Mouse (Mus musculus) stomach, postnatal 0 days (tissue): ENCODE measurements around the gene Trank1.

ENCODE experiments used
- CTCF ChIP-seq: IDR thresholded peaks from 2 replicates; pipeline ENCODE4 v1.5.1; 2016; ENCODE audit warnings: antibody characterized with exemption, low read depth, mild to moderate bottlenecking, moderate library complexity
- EP300 ChIP-seq: optimal IDR thresholded peaks from 2 replicates; pipeline ENCODE3; 2016; ENCODE audit warnings: antibody characterized with exemption

DNA sequence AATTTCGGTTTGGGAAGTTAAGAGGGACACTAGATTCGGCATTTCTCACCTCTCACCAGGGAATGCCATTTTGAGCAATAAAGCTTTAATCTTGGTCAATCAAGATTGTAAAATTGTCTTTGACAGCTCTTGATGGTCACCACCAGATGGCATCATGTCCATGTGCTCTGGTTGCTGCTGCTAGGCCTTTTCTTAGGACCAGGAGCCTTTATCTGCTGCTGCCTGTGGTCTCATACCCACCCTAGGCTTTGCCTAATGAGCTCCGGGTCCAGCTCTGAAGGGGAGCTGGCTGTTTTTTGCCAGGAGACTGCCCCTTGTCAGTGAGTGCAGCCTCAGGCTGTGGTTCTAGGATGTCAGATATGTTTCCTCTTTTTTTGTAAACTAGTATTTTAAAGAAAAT is 44.8 kb downstream of the Trank1 start:
- TF ChIP-seq CTCF (peak; percentile 77), EP300 (no peak)
